Mouse (Mus musculus): ENCODE measurements at regions not wholly inside any gene's neighbourhood (a gene's known extent, or its start where the extent isn't known, plus 50 kb on each side); places are given as distances from the start of the nearest gene placed in this dataset.
A peak's percentile ranks its signal among the peaks of the same experiment; 100 is the strongest.
"Not testable (repeated sequence)": the region's sequence is repeated elsewhere in the genome, so short reads cannot be mapped to it uniquely, and the experiment has no call there.

DNA sequence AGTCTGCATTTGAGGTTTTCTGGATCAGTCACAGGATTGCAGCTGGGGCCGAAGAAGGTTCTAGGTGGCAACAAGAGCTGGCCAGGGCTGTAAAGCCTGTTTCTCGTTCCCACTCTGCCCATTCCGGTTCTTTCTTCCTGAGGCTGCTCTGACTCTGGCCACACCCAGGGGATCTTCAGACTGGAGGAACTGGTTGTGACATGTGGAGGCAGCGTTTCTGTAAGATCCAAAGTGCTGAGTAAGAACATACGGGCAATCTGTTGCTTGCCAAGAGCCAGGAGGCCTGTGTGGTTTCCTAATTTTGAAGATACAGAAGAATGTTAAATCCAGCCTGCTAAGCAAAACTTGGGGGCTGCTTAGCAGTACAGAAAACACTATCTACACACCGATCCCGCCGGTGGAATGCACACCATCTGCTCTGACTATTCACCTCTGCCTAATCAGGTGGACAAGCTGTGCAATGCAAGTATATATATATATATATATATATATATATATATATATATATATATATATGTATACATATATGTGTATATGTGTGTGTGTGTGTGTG is 99.3 kb upstream of the Bmp2k start:
- DNase-seq (ENCODE audit: low spot score in 2 of 2): no peak

DNA sequence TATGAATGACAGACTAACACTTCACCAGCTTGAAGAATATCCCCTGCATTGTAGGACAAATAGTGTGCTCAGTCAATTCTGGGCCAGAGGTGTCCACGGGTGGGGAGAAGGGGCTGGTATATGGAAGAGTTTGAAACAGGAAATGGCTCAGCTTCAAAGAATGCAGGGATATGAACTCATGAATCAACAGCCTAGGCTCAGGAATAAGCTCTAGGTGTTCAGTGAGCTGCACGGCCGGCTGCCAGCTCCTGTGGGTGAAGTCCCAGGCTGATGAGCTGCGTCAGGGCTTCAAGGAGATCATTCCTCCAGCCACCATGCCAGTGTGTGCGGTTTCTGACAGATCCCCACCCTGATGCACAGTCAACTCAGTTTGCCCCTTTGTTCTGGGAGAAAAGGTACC is 98.8 kb upstream of the Bmp2k start:
- DNase-seq (ENCODE audit: low spot score in 2 of 2): no peak

DNA sequence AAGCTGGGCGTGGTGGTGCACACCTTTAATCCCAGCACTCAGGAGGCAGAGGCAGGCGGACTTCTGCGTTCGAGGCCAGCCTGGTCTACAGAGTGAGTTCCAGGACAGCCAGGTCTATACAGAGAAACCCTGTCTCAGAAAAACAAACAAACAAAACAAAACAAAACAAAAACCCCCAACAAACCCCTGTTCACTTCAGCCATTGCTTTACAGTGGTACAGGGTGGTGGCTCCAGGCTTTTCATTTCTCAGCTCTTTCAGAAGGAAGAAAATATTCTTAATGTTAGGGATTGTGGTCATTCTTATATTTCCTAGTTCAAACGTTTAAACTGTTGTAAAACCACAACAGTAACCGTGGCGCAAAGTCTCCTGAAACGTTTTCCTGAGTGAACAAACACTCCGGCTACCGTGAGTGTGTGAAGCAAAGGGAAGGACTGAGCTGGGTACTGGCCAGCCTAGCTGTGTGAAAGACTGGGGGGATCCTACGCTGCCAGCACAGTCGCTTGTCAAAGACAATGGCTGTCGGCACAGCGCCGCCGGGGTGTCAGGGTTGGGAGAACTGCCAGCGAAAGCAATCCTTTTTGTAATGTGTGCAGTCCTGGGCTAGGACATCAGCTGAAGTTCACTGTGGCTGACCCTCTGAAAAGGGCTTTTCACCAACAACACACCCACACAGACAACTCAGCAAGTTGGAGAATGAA is 91.8 kb upstream of the Bmp2k start:
- no peak for DNase-seq (ENCODE audit: low spot score in 2 of 2)

DNA sequence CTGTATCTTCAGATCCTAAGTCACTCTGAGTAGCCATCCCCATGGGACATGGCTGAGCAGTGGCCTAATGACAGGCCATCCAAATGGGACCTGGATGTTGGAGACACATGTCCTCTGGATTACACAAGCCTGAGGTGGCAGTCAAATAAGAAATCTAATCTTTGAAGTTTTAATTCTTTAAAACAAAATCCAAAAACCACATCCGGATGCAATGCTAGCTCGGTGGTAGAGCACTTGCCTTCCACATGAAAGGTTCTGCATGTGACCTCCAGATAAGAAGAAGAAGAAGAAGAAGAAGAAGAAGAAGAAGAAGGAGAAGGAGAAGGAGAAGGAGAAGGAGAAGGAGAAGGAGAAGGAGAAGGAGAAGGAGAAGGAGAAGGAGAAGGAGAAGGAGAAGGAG is 89.1 kb upstream of the Bmp2k start:
- DNase-seq (ENCODE audit: low spot score in 2 of 2): not testable (repeated sequence)

DNA sequence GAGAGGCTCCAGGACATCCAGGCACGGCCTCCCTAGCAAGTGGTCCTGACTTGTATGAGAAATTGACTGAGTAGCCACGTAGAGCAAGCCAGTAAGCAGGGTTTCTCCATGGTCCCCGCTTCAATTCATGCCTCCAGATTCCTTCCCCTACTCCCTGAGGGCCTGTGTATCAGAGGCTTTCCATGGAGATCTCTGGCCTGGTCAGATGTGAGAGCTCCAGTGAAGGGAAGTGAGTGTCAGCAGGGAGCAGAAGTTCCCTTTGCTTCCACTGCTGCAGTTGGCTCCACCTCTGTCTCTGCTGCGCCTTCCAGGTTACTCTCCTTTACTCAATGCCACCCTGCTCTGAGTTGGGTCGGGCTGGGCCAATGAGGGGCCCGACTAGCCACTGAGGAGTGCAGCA is 88.3 kb upstream of the Bmp2k start:
- DNase-seq (ENCODE audit: low spot score in 2 of 2): no peak

DNA sequence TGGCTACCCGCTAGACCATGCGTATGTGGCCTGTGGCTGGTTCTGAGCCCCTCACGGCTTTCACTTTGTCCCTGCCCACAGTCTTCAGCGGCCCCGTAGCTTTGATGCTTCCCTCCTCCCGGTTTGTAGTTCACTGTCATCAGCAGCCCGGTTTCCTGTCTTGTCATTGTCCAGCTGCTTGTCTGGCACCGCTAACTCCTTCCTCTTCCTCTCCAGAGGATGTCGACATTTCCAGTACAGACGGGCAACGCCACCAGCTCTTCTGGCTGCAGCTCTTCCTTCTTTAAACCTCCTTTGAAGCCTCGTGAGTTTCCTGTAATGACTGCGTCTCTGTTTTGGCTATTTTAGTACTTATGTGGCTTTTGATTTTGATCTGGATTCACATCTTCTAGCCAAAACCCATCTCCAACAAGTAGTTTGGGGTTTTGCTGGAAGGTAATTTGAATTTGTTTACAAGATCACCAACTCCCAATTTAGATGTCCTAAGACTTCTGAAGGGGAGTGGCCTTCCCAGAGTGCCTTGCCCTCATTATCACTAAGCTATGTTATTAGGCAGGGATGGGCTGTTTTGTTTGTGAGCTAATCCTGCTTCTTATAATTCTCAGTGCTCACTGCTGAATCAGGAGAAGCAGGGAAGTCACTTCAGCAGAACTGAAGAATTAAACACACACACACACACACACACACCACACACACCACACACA is 85.8 kb upstream of the Bmp2k start:
- peak; percentile 54 to 63 for DNase-seq (ENCODE audit: low spot score in 2 of 2)

- DNase-seq (ENCODE audit: low spot score in 2 of 2): no peak
Observed at GRCm38 (mm10) chr5:96912254-96912635, 85.2 kb upstream of the Bmp2k start.

DNA sequence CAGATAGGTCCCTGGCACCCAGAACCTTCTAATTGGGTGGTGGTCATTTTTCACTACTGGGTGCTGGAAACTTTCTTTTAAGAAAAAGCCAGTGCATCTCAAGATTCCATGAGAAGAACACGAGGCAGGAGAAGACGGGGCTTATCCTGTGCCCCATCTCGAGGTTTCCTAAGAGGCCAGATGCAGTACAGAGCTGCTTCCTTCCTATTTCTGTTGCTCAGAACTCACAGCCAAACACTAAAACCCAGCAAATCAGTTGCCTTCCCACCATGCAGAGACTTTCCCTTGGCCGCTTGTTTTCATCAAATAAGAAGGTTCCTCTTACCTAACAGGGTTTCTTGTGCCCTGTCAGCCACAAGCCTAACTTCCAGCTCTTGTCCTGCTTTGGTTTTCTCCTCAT is 84.7 kb upstream of the Bmp2k start:
- peak in 1 of 2 experiments; percentile 46 for DNase-seq (ENCODE audit: low spot score in 2 of 2)

DNA sequence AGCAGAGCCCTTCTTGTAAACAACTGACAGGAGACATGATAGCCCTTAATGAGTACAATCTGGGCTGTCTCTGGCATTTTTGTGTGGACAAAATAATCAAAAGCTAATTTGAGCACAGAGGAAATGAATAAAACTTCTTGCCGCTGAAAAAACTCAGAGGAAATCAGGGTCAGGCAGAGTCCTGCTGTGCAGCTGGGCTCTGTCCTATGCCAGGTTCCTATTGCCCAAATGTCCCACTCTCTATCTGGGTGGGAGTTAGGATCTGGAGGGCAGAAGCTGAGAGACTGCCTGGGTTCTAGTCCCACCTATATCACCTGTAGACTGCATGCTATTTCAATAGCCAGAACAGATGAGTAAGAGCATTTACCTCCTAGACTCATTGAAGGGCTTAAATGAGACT is 83.8 kb upstream of the Bmp2k start:
- no peak for DNase-seq (ENCODE audit: low spot score in 2 of 2)

DNA sequence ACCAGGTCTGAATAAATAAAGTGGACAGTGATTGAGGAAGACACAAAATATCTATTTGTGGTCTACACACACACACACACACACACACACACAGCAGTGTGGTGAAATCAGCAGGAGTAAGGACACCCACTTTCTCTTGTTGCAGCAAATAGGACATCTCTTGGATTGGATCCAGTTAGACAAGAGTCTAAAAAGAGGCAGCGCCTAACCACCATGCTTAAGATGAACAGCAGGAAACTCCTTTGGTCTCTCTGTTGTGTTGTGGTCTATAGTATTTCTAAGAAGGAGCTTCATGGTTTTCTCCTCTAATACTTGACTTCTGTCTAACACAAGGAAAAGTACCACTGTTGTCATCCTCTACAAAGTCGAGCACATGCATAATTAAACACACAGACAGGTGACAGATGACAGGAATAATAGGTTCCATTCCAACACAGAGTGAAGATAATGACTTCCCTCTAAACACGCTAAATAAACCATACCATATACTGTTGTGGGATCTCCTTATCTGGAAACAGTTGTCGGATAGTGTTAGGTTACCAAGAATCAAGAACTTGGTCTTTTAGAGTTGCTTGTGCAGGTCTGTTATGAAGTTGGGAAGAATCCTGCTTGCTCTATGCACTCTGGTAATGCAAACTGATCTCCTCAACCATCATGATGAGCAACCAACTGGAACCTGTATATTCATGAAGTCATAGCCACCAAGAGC is 82.6 kb upstream of the Bmp2k start:
- no peak for DNase-seq (ENCODE audit: low spot score in 2 of 2)

DNA sequence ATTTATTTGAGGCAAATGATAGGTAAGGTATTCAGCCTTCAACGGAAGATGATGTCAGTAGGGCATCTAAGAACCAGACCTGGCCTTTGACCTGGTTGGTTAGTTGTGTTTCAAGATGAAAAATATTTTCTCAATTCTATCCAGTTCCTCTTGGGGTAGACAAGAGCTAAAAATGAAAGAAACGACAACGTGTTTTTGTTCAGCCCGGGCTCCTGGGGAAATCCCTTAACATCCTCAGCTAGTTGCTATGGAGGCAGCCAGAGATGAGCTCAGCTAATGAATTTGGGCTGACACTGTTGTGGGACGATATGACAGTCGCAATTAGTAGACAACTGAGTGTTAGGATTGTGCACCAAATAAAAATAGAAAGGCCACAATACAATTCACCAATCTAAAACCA is 80.6 kb upstream of the Bmp2k start:
- DNase-seq (ENCODE audit: low spot score in 2 of 2): peak; percentile 46 to 58

DNA sequence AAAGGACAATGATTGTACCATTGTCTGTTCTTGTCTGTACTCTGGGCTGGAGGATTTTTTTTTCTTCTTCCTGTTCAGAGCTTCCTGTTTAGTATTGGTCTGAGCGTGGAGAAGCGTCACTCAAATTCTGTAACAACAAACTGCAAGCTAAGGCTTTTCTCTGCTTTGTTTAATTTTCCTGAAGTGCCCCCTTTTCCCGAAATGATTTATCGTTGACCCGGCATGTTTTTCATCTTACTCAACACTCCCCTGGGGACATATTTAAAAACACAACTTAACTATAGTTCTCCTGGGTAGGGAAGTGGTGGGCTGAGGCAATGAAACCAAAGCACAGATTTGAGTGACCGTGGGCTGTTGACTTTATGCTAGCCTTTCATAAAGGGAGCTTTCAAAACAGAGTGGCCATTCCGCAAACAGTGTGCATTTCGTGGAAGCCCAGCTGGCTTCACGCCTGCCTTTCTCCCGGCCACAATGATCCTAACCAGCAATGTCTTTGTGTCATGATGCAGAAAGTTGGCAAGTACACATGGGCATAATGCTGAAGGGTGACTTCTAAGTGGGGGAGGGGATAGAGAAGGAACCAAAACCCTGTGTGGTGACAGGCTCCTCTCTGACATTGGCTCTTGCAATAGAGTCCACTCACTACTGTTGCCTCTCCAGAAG is 79.8 kb upstream of the Bmp2k start:
- peak in 1 of 2 experiments; percentile 24 for DNase-seq (ENCODE audit: low spot score in 2 of 2)

- DNase-seq (ENCODE audit: low spot score in 2 of 2): peak in 1 of 2 experiments; percentile 28
Observed at GRCm38 (mm10) chr5:96919149-96919548, 78.3 kb upstream of the Bmp2k start.

DNA sequence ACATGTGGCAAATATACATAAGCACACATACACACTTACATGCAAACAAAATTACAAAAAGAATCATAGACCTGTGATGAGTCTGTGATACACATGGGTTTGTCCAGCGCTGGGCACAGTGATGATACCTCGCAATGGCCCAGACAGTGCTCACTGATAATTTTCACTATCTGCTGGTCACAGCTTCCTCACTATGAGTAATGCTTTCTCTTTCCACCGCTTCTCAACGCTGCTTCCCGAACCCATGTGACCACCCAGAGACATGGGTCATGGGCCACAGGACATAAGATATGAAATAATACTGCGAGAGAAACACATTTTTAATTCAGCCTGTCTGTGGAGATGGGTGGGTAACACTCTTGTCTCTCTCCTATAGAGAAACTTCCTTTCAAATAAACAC is 76.5 kb upstream of the Bmp2k start:
- DNase-seq (ENCODE audit: low spot score in 2 of 2): no peak

- no peak for DNase-seq (ENCODE audit: low spot score in 2 of 2)
Observed at GRCm38 (mm10) chr5:96921511-96921910, 76.0 kb upstream of the Bmp2k start.

- no peak for DNase-seq (ENCODE audit: low spot score in 2 of 2)
Observed at GRCm38 (mm10) chr5:96921973-96922715, 75.3 kb upstream of the Bmp2k start.

GRCm38 (mm10) chr5:96922716-96923076 is 74.8 kb upstream of the Bmp2k start:
- no peak for DNase-seq (ENCODE audit: low spot score in 2 of 2)

DNA sequence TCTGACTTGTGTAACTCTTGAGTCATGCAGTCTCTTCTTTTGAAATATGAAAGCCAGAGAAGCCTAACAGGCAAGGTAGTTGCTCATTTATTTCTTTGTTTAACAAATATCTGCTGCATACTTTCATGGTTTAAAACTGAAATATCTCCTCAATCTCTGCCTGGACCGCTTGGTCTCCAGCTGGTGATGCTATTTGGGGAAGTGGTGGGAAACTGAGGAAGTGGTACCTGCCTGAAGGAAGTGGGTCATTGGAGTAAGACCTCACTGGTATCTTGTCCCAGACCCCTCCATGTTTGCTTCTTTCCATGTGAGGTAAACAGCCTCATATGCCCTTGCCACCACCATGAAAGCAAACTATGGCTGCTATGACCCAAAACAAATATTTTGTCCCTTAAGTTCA is 74.0 kb upstream of the Bmp2k start:
- DNase-seq (ENCODE audit: low spot score in 2 of 2): no peak

GRCm38 (mm10) chr5:96924736-96925429 is 72.6 kb upstream of the Bmp2k start:
- DNase-seq (ENCODE audit: low spot score in 2 of 2): no peak

DNA sequence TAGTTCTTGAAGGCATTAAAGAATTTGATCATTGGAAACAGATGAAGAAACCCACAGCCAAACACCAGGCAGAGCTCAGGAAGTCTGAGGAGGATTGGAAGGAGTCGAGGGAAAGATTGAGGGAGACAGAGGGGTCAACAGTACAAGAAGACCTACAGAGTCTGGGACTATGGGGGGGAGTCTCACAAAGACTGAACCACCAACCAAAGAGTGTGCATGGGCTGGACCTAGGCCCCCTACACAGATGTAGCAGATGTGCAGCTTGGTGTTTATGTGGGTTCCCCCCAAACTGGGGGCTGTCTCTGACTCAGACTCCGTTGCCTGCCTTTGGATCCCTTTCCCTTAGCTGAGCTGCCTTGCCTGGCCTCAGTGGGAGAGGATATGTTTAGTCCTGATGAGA is 71.5 kb upstream of the Bmp2k start:
- no peak for DNase-seq (ENCODE audit: low spot score in 2 of 2)

DNA sequence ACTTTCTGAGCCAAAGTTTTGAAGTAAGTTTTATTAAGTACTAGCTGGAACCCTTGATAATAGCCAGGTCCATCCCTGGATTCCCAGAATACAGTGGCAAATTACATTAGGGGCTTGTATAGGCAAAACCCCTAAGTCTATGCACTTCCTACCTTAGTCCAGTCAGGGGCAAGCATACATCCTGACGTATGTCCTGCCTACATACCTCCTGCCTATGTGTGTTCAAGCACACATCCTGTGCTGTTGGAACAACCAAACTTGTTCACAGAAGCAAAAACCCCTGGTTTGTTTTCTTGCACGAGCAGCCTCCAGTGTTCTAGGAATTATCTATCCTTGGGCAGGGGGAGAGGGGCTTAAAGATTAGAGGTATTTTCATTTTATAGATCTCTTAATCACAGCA is 66.4 kb upstream of the Bmp2k start:
- peak in 1 of 2 experiments; percentile 19 for DNase-seq (ENCODE audit: low spot score in 2 of 2)
